In the genomic region with DNA sequence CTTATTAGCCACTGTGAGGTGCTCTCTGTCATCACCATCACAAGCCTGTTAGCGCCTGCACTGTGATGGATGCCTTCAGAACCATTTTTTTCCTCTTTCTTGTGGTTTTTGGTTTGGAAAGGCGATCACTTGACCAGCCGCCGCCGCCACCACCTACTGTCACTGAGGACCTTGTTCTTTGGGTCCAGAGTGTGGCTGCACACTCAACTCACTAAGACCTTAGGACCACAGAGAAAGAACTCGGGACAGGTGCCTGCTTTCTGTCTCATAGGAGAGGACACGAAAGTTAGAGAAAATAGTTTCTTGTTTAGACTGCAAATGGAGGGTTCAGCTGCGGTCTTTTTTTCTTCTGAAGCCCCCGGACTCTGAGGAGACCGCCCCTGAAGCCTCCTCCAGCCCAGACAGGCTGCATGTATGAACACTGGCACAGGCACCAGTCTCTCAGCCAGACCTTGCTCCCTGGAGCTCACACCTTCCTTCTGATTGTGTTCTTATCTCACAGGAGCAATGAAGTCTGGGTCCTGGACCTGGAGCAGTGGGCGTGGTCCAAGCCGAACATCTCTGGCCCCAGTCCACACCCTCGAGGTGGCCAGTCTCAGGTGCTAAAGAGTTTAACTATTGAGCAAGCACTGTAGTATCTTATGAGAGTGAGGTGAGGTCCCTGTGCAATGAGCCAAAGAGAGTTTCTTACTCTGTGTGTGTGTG, we compare ENCODE assay signal across 27 mouse cellular contexts. TPM values are rescaled to one million over a fixed set of nuclear protein-coding genes. Genes with fewer than 3 reads are reported as not detected.
DNase-seq lines count a peak whose midpoint lies in the region; ATAC-seq and TF ChIP-seq lines count a peak whose summit lies in the region.
"Had no signal": no experiment of that assay in that cellular context is flagged by ENCODE, and none has a peak within 500 bp of the region (broad histone marks: within the 10 kb centered on the region; RNA-seq: fewer than 3 reads in every experiment).

No protein-coding gene starts in this region.

- WGBS in liver, embryonic 13.5 days (ENCODE audit: insufficient replicate concordance): 84% methylated on average over 13 of the region's 13 CpGs
- 83% methylated on average over 13 of the region's 13 CpGs for WGBS in liver, embryonic 12.5 days (ENCODE audit: insufficient replicate concordance)
- 96% methylated on average over 13 of the region's 13 CpGs for WGBS in intestine, embryonic 14.5 days
- WGBS in cerebellum, adult 2 months: 97% methylated on average over 13 of the region's 13 CpGs

- H3K4me1 ChIP-seq in liver, embryonic 13.5 days (replicated peaks): peaks cover 7% of the 10 kb centered on the region
- H3K4me1 ChIP-seq in liver, embryonic 12.5 days: peaks cover 12% of the 10 kb centered on the region
- no peaks in the 10 kb centered on the region for H3K4me1 ChIP-seq in intestine, embryonic 14.5 days (replicated peaks; ENCODE audit: control insufficient read depth, insufficient read depth, low read length)
- H3K4me1 ChIP-seq in cerebellum, adult 2 months (ENCODE audit: control insufficient read depth, insufficient read depth, low read length): no peaks in the 10 kb centered on the region
- H3K4me1 ChIP-seq: embryonic facial prominence, embryonic 12.5 days; forebrain, embryonic 10.5 days; limb, embryonic 13.5 days; neural tube, embryonic 13.5 days had no signal

- H3K27me3 ChIP-seq in liver, embryonic 13.5 days: no peaks in the 10 kb centered on the region
- H3K27me3 ChIP-seq in liver, embryonic 12.5 days (replicated peaks): no peaks in the 10 kb centered on the region
- H3K27me3 ChIP-seq in intestine, embryonic 14.5 days (replicated peaks; ENCODE audit: control insufficient read depth, insufficient read depth, low read length): no peaks in the 10 kb centered on the region
- H3K27me3 ChIP-seq in cerebellum, adult 2 months (ENCODE audit: control insufficient read depth, insufficient read depth, low read length): no peaks in the 10 kb centered on the region
- H3K27me3 ChIP-seq: embryonic facial prominence, embryonic 12.5 days; limb, embryonic 13.5 days; neural tube, embryonic 13.5 days had no signal

- H3K27ac ChIP-seq in liver, embryonic 13.5 days: no peak overlapping the region
- no peak overlapping the region for H3K27ac ChIP-seq in liver, embryonic 12.5 days
- no peak overlapping the region for H3K27ac ChIP-seq in intestine, embryonic 14.5 days (ENCODE audit: low read depth)
- no peak overlapping the region for H3K27ac ChIP-seq in cerebellum, adult 2 months (ENCODE audit: insufficient read depth, low read length)
- H3K27ac ChIP-seq: embryonic facial prominence, embryonic 12.5 days; forebrain, embryonic 10.5 days; layer of hippocampus, adult 2 months; left cerebral cortex, adult 2 months; limb, embryonic 13.5 days; neural tube, embryonic 13.5 days had no signal

- TF ChIP-seq POLR2A in cerebellum, adult 2 months (IDR thresholded peaks at IDR 0.05; ENCODE audit: borderline replicate concordance, insufficient read depth, low read length): no peak

- H3K9me3 ChIP-seq in liver, embryonic 13.5 days (replicated peaks): no peaks in the 10 kb centered on the region
- H3K9me3 ChIP-seq in liver, embryonic 12.5 days (replicated peaks): no peaks in the 10 kb centered on the region
- no peaks in the 10 kb centered on the region for H3K9me3 ChIP-seq in intestine, embryonic 14.5 days (ENCODE audit: control insufficient read depth, low read length)
- H3K9me3 ChIP-seq: embryonic facial prominence, embryonic 12.5 days; limb, embryonic 13.5 days; neural tube, embryonic 13.5 days had no signal

- ATAC-seq in liver, embryonic 13.5 days (ENCODE audit: low read depth): 0 out of 2 replicates have a peak, but pooled peaks have one; percentile 30
- no peak for ATAC-seq in liver, embryonic 12.5 days
- ATAC-seq in intestine, embryonic 14.5 days (replicated peaks; ENCODE audit: low FRiP score, low TSS enrichment, low read depth): peak; percentile 57; the same call in 1 of the 2 replicates
- ATAC-seq in megakaryocyte-erythroid progenitor cell, adult 5-6 weeks (replicated peaks; ENCODE audit: low FRiP score, low TSS enrichment, poor library complexity, severe bottlenecking): peak; percentile 45; the same call in 1 of the 2 replicates
- ATAC-seq: activated CD4-positive, CD25-positive, alpha-beta regulatory T cell, adult 4 months; forebrain, postnatal 0 days; hindbrain, embryonic 16.5 days had no signal

- H3K36me3 ChIP-seq in liver, embryonic 13.5 days: peaks cover 95% of the 10 kb centered on the region
- H3K36me3 ChIP-seq in liver, embryonic 12.5 days: peaks cover 98% of the 10 kb centered on the region
- peaks cover 71% of the 10 kb centered on the region for H3K36me3 ChIP-seq in intestine, embryonic 14.5 days (ENCODE audit: control insufficient read depth, insufficient read depth, low read length)

- no peak for DNase-seq in liver, embryonic 13.5 days
- no peak for DNase-seq in intestine, embryonic 14.5 days (ENCODE audit: low spot score)
- DNase-seq in adrenal gland, adult (ENCODE audit: inconsistent age in 2 of 2, low spot score in 1 of 2): no peak
- no peak for DNase-seq in kidney, adult 18-20 months
- DNase-seq in cerebellum, adult 2 months: no peak
- DNase-seq: adrenal gland, adult 8-10 months; cerebellum, adult 9-11 months; embryo, embryonic 11 days; forebrain, postnatal 0 days; kidney, adult 2 months; kidney, postnatal 36 days; lung, adult 18-20 months; lung, postnatal 10 days; thymus, adult 2 months; thymus, postnatal 36 days had no signal

- no peak overlapping the region for H3K4me2 ChIP-seq in liver, embryonic 13.5 days
- no peak overlapping the region for H3K4me2 ChIP-seq in liver, embryonic 12.5 days
- no peak overlapping the region for H3K4me2 ChIP-seq in intestine, embryonic 14.5 days (ENCODE audit: low read length)
- H3K4me2 ChIP-seq: embryonic facial prominence, embryonic 12.5 days; limb, embryonic 13.5 days; liver, embryonic 11.5 days; midbrain, embryonic 11.5 days; neural tube, embryonic 13.5 days had no signal

- no peak overlapping the region for H3K4me3 ChIP-seq in liver, embryonic 13.5 days (replicated peaks)
- no peak overlapping the region for H3K4me3 ChIP-seq in liver, embryonic 12.5 days
- no peak overlapping the region for H3K4me3 ChIP-seq in intestine, embryonic 14.5 days (ENCODE audit: low read depth, low read length)
- no peak overlapping the region for H3K4me3 ChIP-seq in cerebellum, adult 2 months (replicated peaks; ENCODE audit: insufficient read depth, low read depth, low read length)
- H3K4me3 ChIP-seq: embryonic facial prominence, embryonic 12.5 days; forebrain, embryonic 10.5 days; layer of hippocampus, adult 2 months; left cerebral cortex, adult 2 months; limb, embryonic 13.5 days; neural tube, embryonic 13.5 days had no signal

- no peak for TF ChIP-seq CTCF in cerebellum, adult 2 months (IDR thresholded peaks at IDR 0.05; ENCODE audit: borderline replicate concordance, insufficient read depth, low read depth, low read length)

- H3K9ac ChIP-seq in liver, embryonic 13.5 days: no peak overlapping the region
- H3K9ac ChIP-seq in liver, embryonic 12.5 days: no peak overlapping the region
- H3K9ac ChIP-seq in intestine, embryonic 14.5 days (ENCODE audit: low read length): no peak overlapping the region
- H3K9ac ChIP-seq: embryonic facial prominence, embryonic 12.5 days; forebrain, postnatal 0 days; limb, embryonic 13.5 days; neural tube, embryonic 13.5 days had no signal

RNA-seq across cellular contexts. Expression of gene Rsg1, which starts 16.6 kb away (rescaled TPM):
- polyA plus RNA-seq in liver, embryonic 13.5 days (2015; fragmentation: Nextera tagmentation; extraction: Ambion mirVana): 2.1 and 2.2 TPM in 2 replicates
- 3.3 and 3.5 TPM in 2 replicates for polyA plus RNA-seq in liver, embryonic 12.5 days (2016; fragmentation: Nextera tagmentation; extraction: Ambion mirVana)
- 4.6 and 4.9 TPM in 2 replicates for polyA plus RNA-seq in intestine, embryonic 14.5 days (2014; fragmentation: Nextera tagmentation; extraction: Ambion mirVana)
- 0.81 and 10.9 TPM in 2 replicates for total RNA-seq in megakaryocyte-erythroid progenitor cell, adult 5-6 weeks (2014; fragmentation: Nextera tagmentation)
- 3.2 TPM in 1 of 2 replicates, not detected in the other for total RNA-seq in megakaryocyte-erythroid progenitor cell, adult 5-6 weeks (2017)
- 4.7 and 6.8 TPM in 2 replicates for polyA plus RNA-seq in cerebellum, adult 2 months (2012; rRNA removed)

RNA-seq across cellular contexts. Expression of gene Arhgef19, which starts 42.2 kb away (rescaled TPM):
- 1.0 and 1.1 TPM in 2 replicates for polyA plus RNA-seq in liver, embryonic 13.5 days (2015; fragmentation: Nextera tagmentation; extraction: Ambion mirVana)
- 1.9 and 2.4 TPM in 2 replicates for polyA plus RNA-seq in liver, embryonic 12.5 days (2016; fragmentation: Nextera tagmentation; extraction: Ambion mirVana)
- polyA plus RNA-seq in intestine, embryonic 14.5 days (2014; fragmentation: Nextera tagmentation; extraction: Ambion mirVana): 14.2 and 15.8 TPM in 2 replicates
- not detected in 2 replicates for total RNA-seq in megakaryocyte-erythroid progenitor cell, adult 5-6 weeks (2014; fragmentation: Nextera tagmentation)
- total RNA-seq in megakaryocyte-erythroid progenitor cell, adult 5-6 weeks (2017): not detected in 2 replicates
- 14.0 and 15.0 TPM in 2 replicates for polyA plus RNA-seq in cerebellum, adult 2 months (2012; rRNA removed)
- polyA plus RNA-seq: activated CD4-positive, CD25-positive, alpha-beta regulatory T cell, adult 4 months had no signal

RNA-seq across cellular contexts. Expression of gene Fbxo42, which starts 49.4 kb away (rescaled TPM):
- 13.9 and 14.2 TPM in 2 replicates for polyA plus RNA-seq in liver, embryonic 13.5 days (2015; fragmentation: Nextera tagmentation; extraction: Ambion mirVana)
- polyA plus RNA-seq in liver, embryonic 12.5 days (2016; fragmentation: Nextera tagmentation; extraction: Ambion mirVana): 21.6 and 26.0 TPM in 2 replicates
- polyA plus RNA-seq in intestine, embryonic 14.5 days (2014; fragmentation: Nextera tagmentation; extraction: Ambion mirVana): 25.9 and 26.0 TPM in 2 replicates
- 15.3 and 16.1 TPM in 2 replicates for total RNA-seq in megakaryocyte-erythroid progenitor cell, adult 5-6 weeks (2014; fragmentation: Nextera tagmentation)
- 6.7 and 10.2 TPM in 2 replicates for total RNA-seq in megakaryocyte-erythroid progenitor cell, adult 5-6 weeks (2017)
- 21.1 and 21.5 TPM in 2 replicates for polyA plus RNA-seq in cerebellum, adult 2 months (2012; rRNA removed)

RNA-seq across cellular contexts. Expression of gene Szrd1, which starts 57.6 kb away (rescaled TPM):
- 21.2 and 22.5 TPM in 2 replicates for polyA plus RNA-seq in liver, embryonic 13.5 days (2015; fragmentation: Nextera tagmentation; extraction: Ambion mirVana)
- polyA plus RNA-seq in liver, embryonic 12.5 days (2016; fragmentation: Nextera tagmentation; extraction: Ambion mirVana): 21.3 and 22.1 TPM in 2 replicates
- polyA plus RNA-seq in intestine, embryonic 14.5 days (2014; fragmentation: Nextera tagmentation; extraction: Ambion mirVana): 33.9 and 37.0 TPM in 2 replicates
- total RNA-seq in megakaryocyte-erythroid progenitor cell, adult 5-6 weeks (2014; fragmentation: Nextera tagmentation): 29.0 and 42.6 TPM in 2 replicates
- 33.3 and 37.4 TPM in 2 replicates for total RNA-seq in megakaryocyte-erythroid progenitor cell, adult 5-6 weeks (2017)
- polyA plus RNA-seq in cerebellum, adult 2 months (2012; rRNA removed): 29.2 and 29.9 TPM in 2 replicates
